Mouse (Mus musculus) lung, postnatal 4 days (tissue): ENCODE results near the gene Dusp13.

Source experiments
- DNase-seq, 2 experiments: peaks; one replicate each; pipeline ENCODE4 v3.0.0; 2021

The Dusp13 gene

DNA sequence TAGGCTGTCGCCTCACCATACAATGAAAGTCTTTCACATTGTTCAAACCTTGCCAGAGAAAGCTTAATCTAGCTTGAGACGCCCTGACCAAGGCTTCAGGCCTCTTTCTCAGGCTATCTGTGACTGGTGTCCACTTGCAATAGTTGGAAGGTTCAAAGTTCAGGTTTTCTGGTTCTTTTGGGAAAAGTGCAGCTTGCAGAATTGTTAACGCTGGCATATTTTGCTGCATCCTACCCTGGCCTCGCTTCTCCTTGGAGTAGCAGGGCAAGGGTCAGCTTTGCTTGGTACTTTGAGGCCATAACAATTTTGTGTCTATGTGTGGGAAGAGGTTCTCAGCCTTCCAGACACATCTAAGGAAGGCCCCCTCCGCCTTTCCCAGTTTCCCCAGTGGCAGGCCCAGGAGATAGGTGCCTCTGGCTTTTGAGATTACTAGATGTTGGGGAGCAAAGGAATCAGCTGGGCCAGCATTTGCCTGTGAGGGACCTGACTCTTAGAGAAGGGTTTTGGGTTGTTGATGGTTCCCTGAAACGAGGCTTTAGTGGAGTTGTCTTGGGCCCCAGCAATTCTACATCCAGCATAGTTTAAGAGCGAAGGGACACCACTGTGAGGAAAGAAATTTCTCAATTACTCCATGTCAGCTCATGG, 54.7 kb downstream of the Dusp13 start:
- DNase-seq = no peak

DNA sequence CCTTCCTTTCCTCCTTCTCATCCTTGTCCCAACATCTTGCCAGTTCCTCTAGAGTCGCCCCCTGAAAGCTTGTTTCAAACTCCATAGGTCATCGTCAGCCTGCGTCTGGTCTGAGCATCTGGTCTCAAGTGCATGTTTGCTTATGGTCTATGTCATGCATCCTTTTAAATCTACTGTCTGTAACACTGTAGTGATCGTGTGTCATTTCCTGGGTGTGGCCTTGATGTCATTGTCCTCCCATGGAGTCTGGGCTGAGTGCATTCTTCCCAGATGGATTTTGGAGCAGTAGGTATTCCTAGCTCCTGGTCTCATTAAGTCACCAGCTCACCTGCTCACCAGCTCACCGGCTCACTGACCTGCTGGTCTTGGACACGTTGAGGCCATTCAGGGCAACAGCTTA, 56.0 kb downstream of the Dusp13 start:
- no peak for DNase-seq

DNA sequence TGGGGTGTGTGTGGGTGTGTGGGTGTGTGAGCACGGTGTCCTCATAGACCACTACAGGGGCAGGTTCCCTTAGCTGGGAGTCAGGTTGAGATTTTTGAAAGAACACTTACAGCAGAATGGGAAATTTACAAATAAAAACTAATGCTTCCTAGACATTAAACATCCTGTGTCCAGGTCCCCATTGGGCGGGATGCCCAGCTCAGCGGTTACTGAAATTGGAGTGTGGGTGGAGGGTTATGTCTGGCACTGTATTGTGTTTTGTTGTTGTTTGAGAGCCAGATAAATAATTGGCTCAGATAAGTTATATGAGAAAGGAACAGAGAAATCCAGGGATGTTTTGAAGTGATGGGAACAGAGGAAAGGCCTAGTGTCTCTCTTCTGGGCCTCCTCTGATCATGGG, 59.9 kb downstream of the Dusp13 start:
- DNase-seq = peak; percentile 36 to 63

DNA sequence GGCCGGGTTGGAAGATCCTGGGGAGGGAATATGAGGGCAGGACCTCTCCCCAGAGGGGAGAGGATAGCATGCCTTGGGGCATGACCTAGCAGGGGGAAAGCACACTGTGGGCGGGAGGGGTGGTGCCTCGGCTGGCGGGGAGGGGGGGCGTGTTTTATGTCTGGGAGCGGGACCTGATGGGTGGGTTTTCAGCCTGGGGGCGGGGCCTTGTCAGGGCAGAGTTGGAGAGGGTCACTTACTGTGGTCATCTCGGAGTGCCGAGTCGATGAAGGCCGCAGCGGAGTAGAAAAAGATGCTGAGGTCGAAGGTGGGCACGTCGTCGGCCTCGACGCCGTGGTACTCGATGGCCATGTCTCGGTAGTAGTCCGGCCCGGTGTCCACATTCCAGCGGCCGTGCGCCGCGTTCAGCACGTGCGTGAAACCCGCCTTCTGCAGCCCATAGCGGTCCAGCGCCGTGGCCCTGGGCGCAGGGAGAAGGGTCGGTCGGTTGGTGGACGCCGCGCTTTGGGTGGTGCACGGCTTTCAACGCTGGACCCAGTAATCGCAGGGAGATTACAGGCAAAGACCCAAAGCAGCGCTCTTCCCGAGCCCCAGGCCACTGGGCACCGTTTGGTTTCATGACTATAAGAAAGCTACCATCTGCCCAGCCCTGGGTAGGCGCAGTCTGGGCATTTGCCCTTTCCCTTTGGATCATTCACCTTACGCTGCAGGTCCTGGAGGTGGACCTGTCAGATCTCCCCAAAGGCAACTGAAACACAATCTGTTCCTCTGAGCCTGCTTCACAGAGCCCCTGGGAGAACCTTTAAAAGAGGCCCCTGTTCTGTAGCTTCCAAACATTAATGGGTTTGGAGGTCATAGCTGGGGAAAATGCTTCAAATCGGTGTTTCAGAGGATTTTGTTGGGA, 64.4 kb downstream of the Dusp13 start:
- DNase-seq = no peak

DNA sequence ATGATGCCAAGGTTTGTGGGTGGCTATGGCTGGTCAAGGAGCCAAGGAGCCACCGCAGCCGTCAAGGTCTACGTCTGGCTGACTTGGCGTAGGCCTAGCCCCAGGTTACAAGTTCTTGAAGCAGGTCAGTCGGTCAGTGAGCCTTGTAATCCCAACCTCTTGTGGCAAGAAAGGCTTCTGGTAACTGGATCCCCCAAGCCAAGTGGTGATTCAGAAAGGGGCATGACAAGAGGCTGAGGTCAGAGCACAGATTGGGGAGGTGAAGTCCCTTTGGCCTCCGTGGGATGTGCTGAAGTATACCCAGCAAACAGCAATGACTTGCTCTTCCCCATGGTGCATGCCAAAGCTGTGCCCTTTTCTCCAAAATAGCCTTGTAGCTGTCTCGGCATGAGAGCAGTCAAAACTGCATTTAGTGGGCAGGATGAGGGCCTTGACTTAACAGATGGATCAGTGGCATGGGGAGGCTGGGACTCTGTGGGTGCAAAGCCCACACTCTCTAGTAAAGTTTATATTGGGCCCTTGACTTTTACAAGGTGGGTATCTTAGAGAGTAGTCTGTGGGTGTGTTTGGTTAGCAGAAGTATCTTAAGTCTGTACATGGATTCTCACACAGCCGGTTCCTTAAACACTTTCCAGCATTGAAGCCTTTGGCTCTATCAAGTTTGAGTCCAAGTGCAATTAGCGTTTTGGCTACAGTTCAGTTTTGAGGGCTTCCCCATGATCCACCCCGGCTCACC, 65.4 kb downstream of the Dusp13 start:
- no peak for DNase-seq

DNA sequence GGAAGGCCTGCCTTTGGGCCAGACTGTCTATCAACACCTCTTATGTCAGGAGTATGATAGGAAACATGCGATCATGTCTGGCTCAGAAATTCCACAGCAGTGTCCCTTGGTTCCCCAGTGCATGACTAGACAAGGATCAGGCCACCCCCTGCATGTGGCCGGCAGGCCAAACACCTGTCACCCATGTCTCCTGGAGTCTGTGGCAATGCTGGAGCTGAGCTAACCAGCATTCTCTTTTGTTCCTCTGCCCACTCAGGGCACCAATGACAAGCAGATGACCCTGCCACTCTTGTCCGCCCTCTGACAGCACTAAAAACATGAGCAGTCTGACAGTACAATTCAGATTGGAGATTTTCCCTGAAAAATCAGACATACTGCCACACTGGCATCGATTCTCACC, 67.1 kb downstream of the Dusp13 start:
- no peak for DNase-seq
